ENCODE assay signal across 22 mouse cellular contexts in genomic region chr9:5311435-5311834, GRCm38 (mm10). TPM values are rescaled to one million over a fixed set of nuclear protein-coding genes. Genes with fewer than 3 reads are reported as not detected.
DNase-seq lines count a peak whose midpoint lies in the region; ATAC-seq and TF ChIP-seq lines count a peak whose summit lies in the region.
"Had no signal": no experiment of that assay in that cellular context is flagged by ENCODE, and none has a peak within 500 bp of the region (broad histone marks: within the 10 kb centered on the region; RNA-seq: fewer than 3 reads in every experiment).

No protein-coding gene starts in this region.

- no peak overlapping the region for H3K4me3 ChIP-seq in heart, adult 2 months
- peak overlapping the region; percentile 56 to 88 (median 58) for H3K4me3 ChIP-seq in CH12.LX (replicated peaks in 1 of 3; ENCODE audit: low read depth in 2 of 3, low read length in 2 of 3, poor library complexity in 1 of 3)
- H3K4me3 ChIP-seq in myocyte, result no peak overlapping the region
- no peak overlapping the region for H3K4me3 ChIP-seq in forebrain, embryonic 13.5 days
- H3K4me3 ChIP-seq: erythroblast, embryonic 14.5 days; limb, embryonic 13.5 days; midbrain, embryonic 10.5 days; stomach, embryonic 15.5 days had no signal

- no peak overlapping the region for H3ac ChIP-seq in myocyte (ENCODE audit: control insufficient read depth, insufficient read length)

- WGBS in heart, adult 2 months, result 33% methylated on average over 4 of the region's 4 CpGs
- 72% methylated on average over 4 of the region's 4 CpGs for WGBS in forebrain, embryonic 13.5 days

- peak overlapping the region; percentile 21; the same call in 1 of the 2 replicates for H3K27ac ChIP-seq in heart, adult 2 months
- H3K27ac ChIP-seq in CH12.LX (ENCODE audit: insufficient read depth, low read depth), result peak overlapping the region; percentile 87
- no peak overlapping the region for H3K27ac ChIP-seq in forebrain, embryonic 13.5 days
- H3K27ac ChIP-seq: hindbrain, postnatal 0 days; limb, embryonic 13.5 days; liver, embryonic 14.5 days; midbrain, embryonic 10.5 days; stomach, embryonic 15.5 days had no signal

- H3K9ac ChIP-seq in heart, adult 2 months (ENCODE audit: low read depth, low read length), result no peak overlapping the region
- peak overlapping the region; percentile 69; the same call in 1 of the 2 replicates for H3K9ac ChIP-seq in CH12.LX (ENCODE audit: insufficient read depth, low read depth)
- no peak overlapping the region for H3K9ac ChIP-seq in forebrain, embryonic 13.5 days
- H3K9ac ChIP-seq: forebrain, postnatal 0 days; limb, embryonic 13.5 days; liver, embryonic 14.5 days; stomach, embryonic 15.5 days had no signal

- TF ChIP-seq RAD21 in CH12.LX (IDR thresholded peaks at IDR 0.05; ENCODE audit: low read depth, low read length), result peak; percentile 0

- H3K36me3 ChIP-seq in heart, adult 2 months (ENCODE audit: control insufficient read depth, insufficient read depth, low read length), result no peaks in the 10 kb centered on the region
- H3K36me3 ChIP-seq in CH12.LX (replicated peaks in 1 of 2; ENCODE audit: control insufficient read depth in 1 of 2, insufficient read depth in 1 of 2, low read length in 1 of 2) (peaks cover 3 to 5% of the 10 kb centered on the region in 2 experiments), myocyte (ENCODE audit: control insufficient read depth, insufficient read depth) (no peaks in the 10 kb centered on the region)
- no peaks in the 10 kb centered on the region for H3K36me3 ChIP-seq in forebrain, embryonic 13.5 days (ENCODE audit: poor library complexity, severe bottlenecking)
- H3K36me3 ChIP-seq: limb, embryonic 13.5 days; midbrain, embryonic 10.5 days; stomach, embryonic 15.5 days had no signal

- peak in 1 of 2 experiments; percentile 9 for DNase-seq in heart, adult 2 months
- no peak for DNase-seq in heart, postnatal 25 days (ENCODE audit: low spot score)
- DNase-seq in 3T3-L1 (ENCODE audit: low read depth, low spot score) (peak; percentile 60), CH12.LX (ENCODE audit: extremely low read depth) (peak; percentile 93)
- DNase-seq in embryo, embryonic 10 days (ENCODE audit: low spot score), result no peak
- no peak for DNase-seq in ovary, postnatal 14 days (ENCODE audit: low spot score)
- DNase-seq: cerebellum, postnatal 36 days; forebrain, postnatal 0 days; kidney, adult 9 months; kidney, postnatal 36 days; layer of hippocampus, adult 9-11 months; retina, postnatal 1 day; thymus, adult 2 months had no signal

- no peaks in the 10 kb centered on the region for H3K27me3 ChIP-seq in heart, adult 2 months (ENCODE audit: control insufficient read depth, insufficient read depth, low read length)
- H3K27me3 ChIP-seq in CH12.LX (replicated peaks), result no peaks in the 10 kb centered on the region
- no peaks in the 10 kb centered on the region for H3K27me3 ChIP-seq in myocyte (ENCODE audit: control insufficient read depth, insufficient read depth, insufficient read length)
- H3K27me3 ChIP-seq in forebrain, embryonic 13.5 days, result no peaks in the 10 kb centered on the region
- H3K27me3 ChIP-seq: limb, embryonic 13.5 days; stomach, embryonic 15.5 days had no signal

- ATAC-seq in forebrain, embryonic 13.5 days, result no peak
- ATAC-seq: forebrain, postnatal 0 days; hindbrain, postnatal 0 days had no signal

- no peak for TF ChIP-seq CTCF in heart, adult 2 months (IDR thresholded peaks at IDR 0.05)
- peak in 1 of 2 experiments; percentile 13; a peak in 1 of 4 replicates for TF ChIP-seq CTCF in CH12.LX (conservative IDR thresholded peaks at IDR 0.05 in 1 of 2, IDR thresholded peaks at IDR 0.05 in 1 of 2; ENCODE audit: low read depth in 2 of 2, low read length in 2 of 2)

- TF ChIP-seq POLR2A in heart, adult 2 months (IDR thresholded peaks at IDR 0.05; ENCODE audit: insufficient read depth, low read depth, low read length), result no peak
- peak; percentile 44; the same call in 1 of the 2 replicates for TF ChIP-seq POLR2A in CH12.LX (IDR thresholded peaks at IDR 0.05; ENCODE audit: low read depth, low read length)
- TF ChIP-seq POLR2A in myocyte (IDR thresholded peaks at IDR 0.05; ENCODE audit: insufficient read length, low read depth), result no peak

- TF ChIP-seq EP300 in heart, adult 2 months (IDR thresholded peaks at IDR 0.05; ENCODE audit: insufficient read depth, low read depth, low read length), result no peak
- peak; percentile 91 for TF ChIP-seq EP300 in CH12.LX (IDR thresholded peaks at IDR 0.05; ENCODE audit: low read length)

- dilution Hi-C loops in CH12.LX (cut with MboI; ENCODE audit: extremely low pct_ligation_motif_present, extremely low pct_unique_long_range_greater_than_20kb, low sequenced_read_pairs), result no loop called here

- intact Hi-C loops in heart, adult 2 months (cut with DNase I), result no loop called here
- intact Hi-C loops in heart, postnatal 25 days (cut with DNase I), result no loop called here

- H3K4me1 ChIP-seq in heart, adult 2 months (ENCODE audit: control insufficient read depth, insufficient read depth, low read length), result no peaks in the 10 kb centered on the region; the same call in none of the 2 replicates
- peaks cover 0 to 24% of the 10 kb centered on the region in 2 experiments; a peak in 2 of 4 replicates for H3K4me1 ChIP-seq in CH12.LX (ENCODE audit: control insufficient read depth in 1 of 2, insufficient read depth in 2 of 2)
- no peaks in the 10 kb centered on the region for H3K4me1 ChIP-seq in forebrain, embryonic 13.5 days
- H3K4me1 ChIP-seq: limb, embryonic 13.5 days; midbrain, embryonic 10.5 days; stomach, embryonic 15.5 days had no signal

- in situ Hi-C loops in CH12.LX (cut with MboI; ENCODE audit: low pct_ligation_motif_present, low pct_unique_long_range_greater_than_20kb, low sequenced_read_pairs), result no loop called here

- H3K4me2 ChIP-seq in CH12.LX (ENCODE audit: insufficient read depth, low read depth, poor library complexity, severe bottlenecking), result peak overlapping the region; percentile 60
- peak overlapping the region; percentile 10 for H3K4me2 ChIP-seq in myocyte (ENCODE audit: low read depth)
- no peak overlapping the region for H3K4me2 ChIP-seq in forebrain, embryonic 13.5 days
- H3K4me2 ChIP-seq: limb, embryonic 13.5 days; stomach, embryonic 15.5 days had no signal

- H3K79me2 ChIP-seq in heart, adult 2 months (replicated peaks; ENCODE audit: control insufficient read depth, insufficient read depth, low read length), result no peaks in the 10 kb centered on the region
- peaks cover 44% of the 10 kb centered on the region for H3K79me2 ChIP-seq in CH12.LX (replicated peaks; ENCODE audit: control insufficient read depth, extremely low read depth, insufficient read depth, poor library complexity, severe bottlenecking)
- H3K79me2 ChIP-seq in myocyte (ENCODE audit: control insufficient read depth, insufficient read depth), result no peaks in the 10 kb centered on the region

- no peaks in the 10 kb centered on the region for H3K9me3 ChIP-seq in CH12.LX (replicated peaks; ENCODE audit: low read length)
- H3K9me3 ChIP-seq in forebrain, embryonic 13.5 days (replicated peaks), result no peaks in the 10 kb centered on the region
- H3K9me3 ChIP-seq: limb, embryonic 13.5 days; midbrain, embryonic 10.5 days; stomach, embryonic 15.5 days had no signal

TF ChIP-seq in CH12.LX, 34 proteins besides CTCF, POLR2A, EP300 and RAD21 (continues in another document):
- TF ChIP-seq TBP (conservative IDR thresholded peaks at IDR 0.05; ENCODE audit: low read depth, low read length) (no peak; the same call in 1 of the 2 replicates), PAX5 (IDR thresholded peaks at IDR 0.05; ENCODE audit: low read length) (no peak), NELFE (IDR thresholded peaks at IDR 0.05; ENCODE audit: low read depth, low read length) (no peak), MAX (IDR thresholded peaks at IDR 0.05; ENCODE audit: low read length) (peak; percentile 64; the same call in 1 of the 2 replicates), GABPA (IDR thresholded peaks at IDR 0.05; ENCODE audit: insufficient replicate concordance, low read depth, low read length) (no peak), KAT2A (IDR thresholded peaks at IDR 0.05; ENCODE audit: insufficient replicate concordance, low read length) (no peak)

TF ChIP-seq in myocyte, 11 proteins besides CTCF, POLR2A, EP300 and RAD21:
- TF ChIP-seq REST (IDR thresholded peaks at IDR 0.05; ENCODE audit: insufficient read depth, insufficient read length) (no peak), SRF (IDR thresholded peaks at IDR 0.05; ENCODE audit: control insufficient read depth, insufficient read length, low read depth) (no peak), MYOD1 (IDR thresholded peaks at IDR 0.05; ENCODE audit: control insufficient read depth in 1 of 3, insufficient read length in 2 of 3, low read depth in 2 of 3) (no peak), USF1 (IDR thresholded peaks at IDR 0.05; ENCODE audit: low read depth) (no peak), TCF3 (IDR thresholded peaks at IDR 0.05; ENCODE audit: insufficient read length, low read depth) (no peak)

RNA-seq across cellular contexts. Expression of gene Casp4, which starts 2.8 kb away (rescaled TPM):
- total RNA-seq in heart, adult 2 months (2021), result 1 to 10 TPM; 1.7 to 3.1 TPM
- 2.0 and 5.0 TPM in 2 replicates for polyA plus RNA-seq in heart, adult 2 months (2012; rRNA removed)
- total RNA-seq in heart, postnatal 25 days (2021), result 1 to 10 TPM; 2.8 to 3.2 TPM
- total RNA-seq in CH12.LX (2012; rRNA removed) (91.1 and 113 TPM in 2 replicates), CH12.LX (2014; rRNA removed) (182 and 201 TPM in 2 replicates)
- polyA plus RNA-seq in CH12.LX (2012; ENCODE audit: insufficient read length, low read depth) (83.7 and 88.2 TPM in 2 replicates), myocyte (2012; fragmentation: generic; extraction: Trizol) (5.1 TPM)
- 0.45 TPM in 1 of 2 replicates, not detected in the other for polyA plus RNA-seq in forebrain, embryonic 13.5 days (2015; fragmentation: Nextera tagmentation; extraction: Ambion mirVana)
- polyA plus RNA-seq: erythroblast, embryonic 14.5 days; midbrain, embryonic 10.5 days; neural tube, embryonic 14.5 days had no signal

RNA-seq across cellular contexts. Expression of gene Casp1, which starts 13.1 kb away (rescaled TPM):
- total RNA-seq in heart, adult 2 months (2021), result 1 to 10 TPM in 1 of 2 experiments, under 1 TPM in 1; 0.93 to 1.4 TPM
- polyA plus RNA-seq in heart, adult 2 months (2012; rRNA removed), result 0.39 and 1.1 TPM in 2 replicates
- 1 to 10 TPM in 1 of 2 experiments, under 1 TPM in 1; 0.94 to 1.5 TPM for total RNA-seq in heart, postnatal 25 days (2021)
- total RNA-seq in CH12.LX (2012; rRNA removed) (66.0 and 66.6 TPM in 2 replicates), CH12.LX (2014; rRNA removed) (138 and 171 TPM in 2 replicates)
- polyA plus RNA-seq in CH12.LX (2012; ENCODE audit: insufficient read length, low read depth) (90.3 and 110 TPM in 2 replicates), myocyte (2012; fragmentation: generic; extraction: Trizol) (0.37 TPM)
- 0.62 and 0.68 TPM in 2 replicates for polyA plus RNA-seq in forebrain, embryonic 13.5 days (2015; fragmentation: Nextera tagmentation; extraction: Ambion mirVana)
- total RNA-seq: hindbrain, postnatal 0 days had no signal
- polyA plus RNA-seq: erythroblast, embryonic 14.5 days had no signal

RNA-seq across cellular contexts. Expression of gene Casp12, which starts 33.8 kb away (rescaled TPM):
- 1 to 10 TPM; 4.8 to 5.5 TPM for total RNA-seq in heart, adult 2 months (2021)
- polyA plus RNA-seq in heart, adult 2 months (2012; rRNA removed), result 3.7 and 5.2 TPM in 2 replicates
- 1 to 10 TPM; 4.2 to 5.3 TPM for total RNA-seq in heart, postnatal 25 days (2021)
- 0.17 and 0.34 TPM in 2 replicates for total RNA-seq in CH12.LX (2012; rRNA removed)
- not detected in 2 replicates for total RNA-seq in CH12.LX (2014; rRNA removed)
- not detected in 2 replicates for polyA plus RNA-seq in CH12.LX (2012; ENCODE audit: insufficient read length, low read depth)
- 7.5 TPM for polyA plus RNA-seq in myocyte (2012; fragmentation: generic; extraction: Trizol)
- polyA plus RNA-seq in forebrain, embryonic 13.5 days (2015; fragmentation: Nextera tagmentation; extraction: Ambion mirVana), result 0.14 TPM in 1 of 2 replicates, not detected in the other
- polyA plus RNA-seq: erythroblast, embryonic 14.5 days; midbrain, embryonic 10.5 days had no signal

Comparison
In these comparisons a context has a peak if more than half of its experiments do, and no peak if none do; other contexts are left out.
1. DNase-seq: peak in 3T3-L1 (single experiment) and CH12.LX (single experiment); none in heart, postnatal 25 days (single experiment), embryo, embryonic 10 days (single experiment) and ovary, postnatal 14 days (single experiment).
2. H3K4me3 ChIP-seq: peak in CH12.LX (3 of 3); none in heart, adult 2 months (single experiment), myocyte (single experiment) and forebrain, embryonic 13.5 days (single experiment).
3. RNA of gene Casp4, which starts 2.8 kb away (polyA plus RNA-seq): 83.7 to 88.2 TPM in CH12.LX; 5.1 TPM in myocyte (single experiment), 2.0 to 5.0 TPM in heart, adult 2 months and 0.45 TPM in forebrain, embryonic 13.5 days; every median in the first group is over 10 times any median in the second.
4. RNA of gene Casp1, which starts 13.1 kb away (polyA plus RNA-seq): 90.3 to 110 TPM in CH12.LX; 0.62 to 0.68 TPM in forebrain, embryonic 13.5 days, 0.39 to 1.1 TPM in heart, adult 2 months and 0.37 TPM in myocyte (single experiment); every median in the first group is over 10 times any median in the second.